Mouse (Mus musculus) embryonic facial prominence, embryonic 11.5 days (tissue): ENCODE data around the gene Shpk. TPM values are rescaled to one million over a fixed set of nuclear protein-coding genes. Genes with fewer than 3 reads are reported as not detected.

Source experiments
- ATAC-seq: fragments of 200-750 bp; cut with Nextera tagmentation; replicated peaks from 2 replicates; pipeline ENCODE4 v1.8.0; 2017; ENCODE audit warnings: low read depth; ENCODE audit not compliant: insufficient number of reproducible peaks, low FRiP score, low TSS enrichment
- DNase-seq: peaks from one replicate; pipeline ENCODE4 v3.0.0-alpha.2; 2015; ENCODE audit warnings: low spot score
- H3K27ac ChIP-seq: fragments of 300-500 bp; sonication (generic); replicated peaks from 2 replicates; pipeline ENCODE4 v1.5.1; 2014; ENCODE audit warnings: mild to moderate bottlenecking, low read depth, low read length, control low read depth
- H3K27me3 ChIP-seq: fragments of 300-500 bp; sonication (generic); 2 replicates; pipeline ENCODE4 v1.6.1; 2014; ENCODE audit warnings: mild to moderate bottlenecking, low read length, moderate library complexity, mixed read lengths; ENCODE audit not compliant: control insufficient read depth, insufficient read depth
- H3K36me3 ChIP-seq: fragments of 300-500 bp; sonication (generic); replicated peaks from 2 replicates; pipeline ENCODE4 v1.6.1; 2014; ENCODE audit warnings: low read depth, mild to moderate bottlenecking, low read length, moderate library complexity, mixed read lengths; ENCODE audit not compliant: control insufficient read depth, insufficient read depth
- H3K4me1 ChIP-seq: fragments of 300-500 bp; sonication (generic); 2 replicates; pipeline ENCODE4 v1.6.1; 2014; ENCODE audit warnings: low read length, mixed read lengths; ENCODE audit not compliant: control insufficient read depth, insufficient read depth
- H3K4me2 ChIP-seq: fragments of 300-500 bp; sonication (generic); 2 replicates; pipeline ENCODE4 v1.6.1; 2014; ENCODE audit warnings: low read depth, mild to moderate bottlenecking, control low read depth, low read length, moderate library complexity
- H3K4me3 ChIP-seq: fragments of 300-500 bp; sonication (generic); 2 replicates; pipeline ENCODE4 v1.5.1; 2014; ENCODE audit warnings: low read depth, low read length, control low read depth
- H3K9ac ChIP-seq: fragments of 300-500 bp; sonication (generic); replicated peaks from 2 replicates; pipeline ENCODE4 v1.6.1; 2014; ENCODE audit warnings: mild to moderate bottlenecking, control low read depth, low read length
- H3K9me3 ChIP-seq: fragments of 300-500 bp; sonication (generic); replicated peaks from 2 replicates; pipeline ENCODE4 v1.6.1; 2016; ENCODE audit warnings: mild to moderate bottlenecking, low read length, inconsistent platforms, mixed read lengths; ENCODE audit not compliant: control insufficient read depth
- WGBS: fragments of 180-500 bp; shearing (Covaris S2); extraction: QIAGEN DNeasy Blood & Tissue Kit; methylation state at CpG from one replicate; pipeline ENCODE4 v1.1.7; 2014; 5-methylcytosine and 5-hydroxymethylcytosine counted together
- polyA plus RNA-seq: library from polyadenylated mRNA; unstranded; fragments of >200 nt; fragmentation: Nextera tagmentation; extraction: Ambion mirVana; gene quantifications from 2 replicates; pipeline ENCODE4 v1.2.1, GENCODE M21; 2014

Shpk gene
- polyA plus RNA-seq, 1 experiment from 2014 or later: 1.0 TPM

GRCm38 (mm10) chr11:73185872-73186615 lies 13.2 kb upstream of the Shpk start:
- no peaks in the 10 kb centered on the region for H3K9me3 ChIP-seq
- ATAC-seq (no peak), DNase-seq (no peak)
- no peaks in the 10 kb centered on the region for H3K27me3 ChIP-seq
- H3K27ac ChIP-seq: no peak overlapping the region
- no peaks in the 10 kb centered on the region for H3K36me3 ChIP-seq
- no peak overlapping the region for H3K9ac ChIP-seq
- 93% methylated on average over 10 of the region's 10 CpGs for WGBS
- H3K4me3 ChIP-seq: no peak overlapping the region
- H3K4me2 ChIP-seq: no peak overlapping the region
- no peaks in the 10 kb centered on the region for H3K4me1 ChIP-seq

GRCm38 (mm10) chr11:73187231-73187630 lies 12.0 kb upstream of the Shpk start:
- Histone ChIP-seq H3K4me2 (no peak overlapping the region), H3K9me3 (no peaks in the 10 kb centered on the region), H3K27me3 (no peaks in the 10 kb centered on the region), H3K9ac (no peak overlapping the region), H3K36me3 (no peaks in the 10 kb centered on the region), H3K4me3 (no peak overlapping the region), H3K4me1 (no peaks in the 10 kb centered on the region), H3K27ac (no peak overlapping the region)
- WGBS: 90% methylated on average over 6 of the region's 6 CpGs
- ATAC-seq: no peak
- no peak for DNase-seq

- H3K27ac ChIP-seq: no peak overlapping the region
- WGBS: 64% methylated on average over 6 of the region's 6 CpGs
- DNase-seq: no peak
- H3K36me3 ChIP-seq: no peaks in the 10 kb centered on the region
- no peaks in the 10 kb centered on the region for H3K27me3 ChIP-seq
- no peak overlapping the region for H3K9ac ChIP-seq
- no peak for ATAC-seq
- no peak overlapping the region for H3K4me2 ChIP-seq
- no peak overlapping the region for H3K4me3 ChIP-seq
- no peaks in the 10 kb centered on the region for H3K4me1 ChIP-seq
- H3K9me3 ChIP-seq: no peaks in the 10 kb centered on the region
Observed at GRCm38 (mm10) chr11:73193047-73193446, 6.2 kb upstream of the Shpk start.

- H3K4me1 ChIP-seq: no peaks in the 10 kb centered on the region
- no peak overlapping the region for H3K4me3 ChIP-seq
- H3K9me3 ChIP-seq: no peaks in the 10 kb centered on the region
- no peak overlapping the region for H3K9ac ChIP-seq
- DNase-seq (no peak), ATAC-seq (no peak)
- no peak overlapping the region for H3K4me2 ChIP-seq
- H3K27ac ChIP-seq: no peak overlapping the region
- H3K27me3 ChIP-seq: no peaks in the 10 kb centered on the region
- 85% methylated on average over 2 of the region's 2 CpGs for WGBS
- no peaks in the 10 kb centered on the region for H3K36me3 ChIP-seq
Observed at GRCm38 (mm10) chr11:73194444-73194843, 4.8 kb upstream of the Shpk start.

GRCm38 (mm10) chr11:73198190-73198589 lies 1.1 kb upstream of the Shpk start:
- DNase-seq: no peak
- no peak for ATAC-seq
- 5% methylated on average over 1 of the region's 1 CpGs for WGBS
- Histone ChIP-seq H3K9me3 (no peaks in the 10 kb centered on the region), H3K4me3 (peak overlapping the region; percentile 67), H3K9ac (peak overlapping the region; percentile 71), H3K27ac (no peak overlapping the region), H3K4me2 (peak overlapping the region; percentile 97), H3K36me3 (no peaks in the 10 kb centered on the region), H3K27me3 (no peaks in the 10 kb centered on the region), H3K4me1 (no peaks in the 10 kb centered on the region)

GRCm38 (mm10) chr11:73198603-73199229 lies 544 bp upstream of the Shpk start, which contains the start of gene Ctns:
Ctns (minus strand) TSS chr11:73199042.
- Histone ChIP-seq H3K4me1 (no peaks in the 10 kb centered on the region), H3K27ac (no peak within 1 kb of the TSS), H3K36me3 (no peaks in the 10 kb centered on the region), H3K27me3 (no peaks in the 10 kb centered on the region), H3K4me2 (peak within 1 kb of the TSS; percentile 97), H3K4me3 (peak within 1 kb of the TSS; percentile 67), H3K9ac (peak within 1 kb of the TSS; percentile 71), H3K9me3 (no peaks in the 10 kb centered on the region)
- WGBS: under 1% methylated on average over 22 of the region's 22 CpGs
- DNase-seq (peak; percentile 85), ATAC-seq (peak; percentile 96)

GRCm38 (mm10) chr11:73199879-73200278 lies 619 bp downstream of the Shpk start:
- Histone ChIP-seq H3K4me3 (peak overlapping the region; percentile 67), H3K27me3 (no peaks in the 10 kb centered on the region), H3K9me3 (no peaks in the 10 kb centered on the region), H3K4me2 (peak overlapping the region; percentile 97), H3K4me1 (no peaks in the 10 kb centered on the region), H3K36me3 (no peaks in the 10 kb centered on the region), H3K27ac (no peak overlapping the region), H3K9ac (peak overlapping the region; percentile 56)
- no peak for ATAC-seq
- DNase-seq: no peak
- 5% methylated on average over 12 of the region's 12 CpGs for WGBS

GRCm38 (mm10) chr11:73201021-73201420 lies 1.8 kb downstream of the Shpk start:
- H3K4me2 ChIP-seq: no peak overlapping the region
- H3K27me3 ChIP-seq: no peaks in the 10 kb centered on the region
- no peak for ATAC-seq
- WGBS: 70% methylated on average over 2 of the region's 2 CpGs
- H3K9me3 ChIP-seq: no peaks in the 10 kb centered on the region
- H3K27ac ChIP-seq: no peak overlapping the region
- H3K36me3 ChIP-seq: no peaks in the 10 kb centered on the region
- DNase-seq: no peak
- H3K4me1 ChIP-seq: no peaks in the 10 kb centered on the region
- no peak overlapping the region for H3K4me3 ChIP-seq
- no peak overlapping the region for H3K9ac ChIP-seq
